Mouse (Mus musculus): ENCODE results near the gene Xdh. TPM values are rescaled to one million over a fixed set of nuclear protein-coding genes. Genes with fewer than 3 reads are reported as not detected.

Gene Xdh
- total RNA-seq, 2 experiments from 2014 or later: 87.1 to 92.1 TPM

GRCm38 (mm10) chr17:73944661-73945060 lies 5.3 kb downstream of the Xdh start:
- no peak for DNase-seq (ENCODE audit: low spot score in 2 of 2)

- no peak for DNase-seq (ENCODE audit: low spot score in 2 of 2)
Measured at GRCm38 (mm10) chr17:73942268-73942962, 7.6 kb downstream of the Xdh start.

GRCm38 (mm10) chr17:73941816-73942215 lies 8.2 kb downstream of the Xdh start:
- no peak for DNase-seq (ENCODE audit: low spot score in 2 of 2)

GRCm38 (mm10) chr17:73937073-73937472 lies 12.9 kb downstream of the Xdh start:
- no peak for DNase-seq (ENCODE audit: low spot score in 2 of 2)

GRCm38 (mm10) chr17:73935163-73935562 lies 14.8 kb downstream of the Xdh start:
- no peak for DNase-seq (ENCODE audit: low spot score in 2 of 2)

GRCm38 (mm10) chr17:73934281-73934680 lies 15.7 kb downstream of the Xdh start:
- DNase-seq (ENCODE audit: low spot score in 2 of 2): no peak

GRCm38 (mm10) chr17:73933616-73934015 lies 16.4 kb downstream of the Xdh start:
- no peak for DNase-seq (ENCODE audit: low spot score in 2 of 2)

GRCm38 (mm10) chr17:73932497-73933059 lies 17.4 kb downstream of the Xdh start:
- no peak for DNase-seq (ENCODE audit: low spot score in 2 of 2)

GRCm38 (mm10) chr17:73919520-73919919 lies 30.5 kb downstream of the Xdh start:
- no peak for DNase-seq (ENCODE audit: low spot score in 2 of 2)

GRCm38 (mm10) chr17:73918944-73919381 lies 31.0 kb downstream of the Xdh start:
- DNase-seq (ENCODE audit: low spot score in 2 of 2): no peak

DNA sequence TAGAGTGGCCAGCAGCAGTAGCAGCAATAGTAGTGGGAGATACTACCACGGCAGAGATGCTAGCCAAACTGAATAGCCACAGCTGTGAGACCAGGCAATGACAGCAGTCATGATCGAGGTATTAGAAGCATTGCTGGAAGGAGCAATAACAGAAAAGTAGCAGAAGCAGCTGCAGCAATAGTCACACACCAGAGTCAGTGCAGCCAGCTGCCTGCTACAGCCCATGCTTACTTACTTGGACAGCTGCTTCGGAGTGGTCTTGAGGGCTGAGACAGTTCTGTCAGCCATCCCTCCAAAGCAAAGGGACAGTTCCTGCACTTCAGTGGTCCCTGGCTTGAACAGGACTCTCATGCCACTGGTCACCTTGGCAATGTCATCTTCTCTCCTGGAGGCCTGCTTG lies 31.9 kb downstream of the Xdh start:
- DNase-seq (ENCODE audit: low spot score in 2 of 2): no peak

DNA sequence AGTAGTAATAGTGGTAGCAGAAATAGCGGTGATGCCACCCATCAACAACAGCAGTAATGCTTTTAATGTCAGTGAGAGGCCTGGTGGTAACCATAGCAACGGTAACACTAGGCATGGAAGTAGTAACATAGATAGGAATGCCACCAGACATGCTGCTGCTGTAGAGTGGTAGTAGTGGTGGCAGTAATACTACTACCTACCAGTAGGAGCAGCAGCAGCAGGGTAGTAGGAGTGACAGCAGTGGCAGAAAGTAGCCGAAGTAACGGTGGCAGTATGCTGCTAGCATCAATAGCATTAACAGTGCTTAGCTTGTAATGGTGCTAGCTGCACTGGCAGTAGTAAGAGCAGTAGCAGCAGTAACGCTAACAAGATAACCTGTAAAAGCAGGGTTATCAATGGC lies 32.3 kb downstream of the Xdh start:
- DNase-seq (ENCODE audit: low spot score in 2 of 2): no peak

DNA sequence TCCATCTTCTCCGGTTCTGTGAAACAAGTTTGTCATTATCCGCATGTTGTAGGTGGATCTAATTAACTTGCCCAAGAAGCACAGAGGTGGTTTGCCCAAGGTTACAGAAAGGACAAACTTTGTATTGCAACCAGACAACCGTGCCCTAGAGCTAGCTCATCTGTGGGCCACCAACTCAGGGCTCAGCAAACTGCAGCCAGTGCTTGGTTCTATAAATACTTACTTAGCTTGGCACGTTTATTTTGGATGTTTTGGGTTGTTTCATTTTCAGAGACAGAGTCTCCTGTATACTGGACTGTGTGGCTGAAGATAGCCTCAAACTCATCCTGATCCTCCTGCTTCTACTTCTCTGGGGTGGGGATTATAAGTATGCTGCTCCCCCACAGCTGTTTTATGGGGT lies 35.3 kb downstream of the Xdh start:
- no peak for DNase-seq (ENCODE audit: low spot score in 2 of 2)

DNA sequence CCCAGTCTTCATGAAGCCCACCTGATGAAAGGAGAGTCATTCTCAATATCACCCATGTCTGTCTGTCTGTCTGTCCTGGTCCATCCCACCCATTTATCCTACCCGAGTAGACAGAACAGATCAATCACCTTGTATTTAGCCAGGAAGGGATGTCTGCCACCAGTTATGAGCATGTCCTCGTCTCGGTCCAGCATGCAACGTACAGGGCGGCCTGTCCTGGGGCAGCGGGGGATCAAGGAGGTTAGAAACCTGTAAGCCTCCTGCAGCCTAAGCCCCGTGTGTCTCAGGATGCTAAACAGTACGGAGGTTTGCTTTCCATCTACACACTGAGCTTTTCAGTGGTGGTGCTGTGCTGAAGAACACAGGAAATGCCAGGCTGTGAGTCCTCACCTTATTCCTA lies 43.9 kb downstream of the Xdh start:
- no peak for DNase-seq (ENCODE audit: low spot score in 2 of 2)

DNA sequence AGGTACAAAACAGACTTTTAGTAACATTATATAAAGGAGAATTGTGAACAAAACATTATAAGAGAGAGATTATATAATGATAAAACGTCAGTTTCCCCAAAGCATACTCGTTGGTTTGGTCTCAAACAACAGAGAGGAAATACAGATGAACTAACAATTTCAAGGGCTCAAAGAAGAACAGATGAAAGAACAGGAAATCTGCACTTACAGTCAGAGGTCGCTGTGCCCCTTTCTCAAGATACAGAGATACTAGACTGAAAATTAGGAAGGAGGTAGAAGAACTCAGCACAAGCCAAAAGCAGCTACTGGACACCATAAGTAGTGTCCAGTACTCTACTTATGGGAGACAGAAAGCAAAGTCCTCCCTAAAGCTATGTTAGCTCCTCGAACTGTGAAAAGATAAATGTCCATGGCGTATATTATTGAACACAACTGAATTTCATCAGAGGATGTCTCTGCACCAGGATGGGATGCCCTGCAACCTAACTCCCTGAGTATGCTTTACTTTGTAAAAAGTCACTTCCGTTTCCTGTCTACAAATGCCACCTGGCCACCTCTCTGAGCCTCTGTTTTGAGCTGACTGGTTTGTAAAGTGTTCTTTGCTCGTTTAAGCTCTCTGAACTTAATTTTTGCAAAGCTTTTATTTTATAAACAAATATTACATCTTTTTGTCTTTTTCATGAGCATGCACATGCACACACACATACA lies 44.8 kb downstream of the Xdh start:
- no peak for DNase-seq (ENCODE audit: low spot score in 2 of 2)

GRCm38 (mm10) chr17:73903121-73903520 lies 46.9 kb downstream of the Xdh start:
- no peak for DNase-seq (ENCODE audit: low spot score in 2 of 2)

- no peak for DNase-seq (ENCODE audit: low spot score in 2 of 2)
Measured at GRCm38 (mm10) chr17:73902234-73902636, 47.8 kb downstream of the Xdh start.

- DNase-seq (ENCODE audit: low spot score in 2 of 2): no peak
Measured at GRCm38 (mm10) chr17:73894399-73894798, 55.6 kb downstream of the Xdh start.

DNA sequence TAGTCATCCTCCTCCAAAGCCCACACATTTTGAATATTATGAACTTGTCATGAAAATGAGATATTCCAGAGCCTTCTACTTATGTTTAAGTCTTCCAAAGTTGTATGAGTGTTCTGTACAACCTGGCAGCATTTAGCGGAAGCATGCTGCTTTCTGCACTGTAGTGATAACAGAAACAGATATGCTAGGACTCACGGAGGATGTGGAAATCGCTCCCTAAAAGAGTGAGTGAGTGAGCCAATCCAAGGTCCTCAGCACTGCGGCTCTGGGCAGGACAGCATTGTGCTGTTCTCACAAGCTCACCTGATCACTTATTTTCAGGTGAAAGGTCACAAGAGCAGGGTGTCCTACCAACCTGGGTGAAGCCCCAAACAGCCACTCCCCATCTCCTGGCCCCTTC lies 56.2 kb downstream of the Xdh start:
- no peak for DNase-seq (ENCODE audit: low spot score in 2 of 2)

- DNase-seq (ENCODE audit: low spot score in 2 of 2): no peak
Measured at GRCm38 (mm10) chr17:73893207-73893606, 56.8 kb downstream of the Xdh start.

GRCm38 (mm10) chr17:73891590-73891989 lies 58.4 kb downstream of the Xdh start:
- no peak for DNase-seq (ENCODE audit: low spot score in 2 of 2)

DNA sequence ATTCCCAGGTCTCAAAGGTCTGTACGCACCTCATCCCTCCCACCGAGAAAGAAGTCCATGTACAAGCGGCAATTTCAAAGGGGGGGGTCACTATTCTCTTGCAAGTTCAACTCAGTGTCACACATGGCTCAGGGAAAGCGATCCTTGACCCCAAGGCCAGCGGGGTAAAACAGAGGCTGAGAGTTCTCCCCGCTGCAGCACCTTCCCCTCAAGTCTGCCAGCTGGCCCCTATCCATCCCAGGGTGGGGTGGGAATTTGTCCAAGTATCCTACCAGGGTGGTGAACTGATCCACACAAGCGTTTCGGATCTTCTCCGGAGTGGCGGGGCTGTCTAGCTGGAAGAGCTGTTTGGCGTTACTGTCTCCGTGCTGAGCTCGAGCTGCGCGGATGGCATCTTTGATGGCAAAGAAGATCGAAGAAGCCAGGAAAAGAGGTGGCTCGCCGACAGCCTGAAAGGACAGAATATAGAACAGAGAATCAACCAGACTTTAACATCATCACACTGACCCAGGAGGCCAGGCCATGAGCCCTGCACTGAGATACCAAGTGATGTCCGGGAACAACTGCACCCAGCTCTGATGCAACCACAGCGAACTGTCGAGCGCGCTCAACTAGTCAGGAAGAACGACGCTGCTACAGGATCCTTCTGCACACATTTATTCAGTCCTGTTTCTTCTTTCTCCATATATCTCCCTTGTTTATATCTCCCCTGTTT lies 63.8 kb downstream of the Xdh start:
- DNase-seq (ENCODE audit: low spot score in 2 of 2): no peak
